12 mouse cellular contexts compared by ENCODE assay signal in the genomic region with DNA sequence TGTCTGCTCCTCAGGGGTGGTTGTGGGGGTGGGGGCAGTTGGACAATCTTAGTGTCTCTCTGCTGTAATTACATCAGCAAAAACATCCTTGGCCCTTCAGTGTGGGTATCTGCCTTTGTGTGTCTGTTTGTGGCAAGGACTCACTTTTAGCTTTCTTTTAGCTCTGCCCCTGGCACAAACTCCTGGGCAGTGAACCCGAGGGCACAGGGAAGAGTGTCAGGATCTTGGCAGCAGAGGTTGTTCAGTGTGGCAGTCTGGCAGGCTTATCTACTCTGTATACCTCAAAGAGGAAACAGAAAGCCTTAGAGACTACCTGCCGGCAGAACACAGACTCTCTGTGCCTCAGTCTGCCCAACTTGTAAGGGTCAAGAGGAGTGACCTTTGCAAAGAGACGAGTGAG. TPM values are rescaled to one million over a fixed set of nuclear protein-coding genes. Genes with fewer than 3 reads are reported as not detected.
DNase-seq lines count a peak whose midpoint lies in the region; ATAC-seq and TF ChIP-seq lines count a peak whose summit lies in the region.
"Had no signal": no experiment of that assay in that cellular context is flagged by ENCODE, and none has a peak within 500 bp of the region (broad histone marks: within the 10 kb centered on the region; RNA-seq: fewer than 3 reads in every experiment).

No protein-coding gene starts in this region.

- no peak for TF ChIP-seq EP300 in heart, adult 2 months (IDR thresholded peaks at IDR 0.05; ENCODE audit: insufficient read depth, low read depth, low read length)
- TF ChIP-seq EP300 in lung, postnatal 0 days (IDR thresholded peaks at IDR 0.05) = no peak
- TF ChIP-seq EP300 in liver, postnatal 0 days (IDR thresholded peaks at IDR 0.05; ENCODE audit: low read depth) = no peak

- no peak overlapping the region for H3K9ac ChIP-seq in heart, embryonic 14.5 days (ENCODE audit: low read length)
- no peak overlapping the region for H3K9ac ChIP-seq in heart, adult 2 months (ENCODE audit: low read depth, low read length)
- H3K9ac ChIP-seq in lung, embryonic 14.5 days = no peak overlapping the region
- H3K9ac ChIP-seq in lung, postnatal 0 days (replicated peaks; ENCODE audit: low read depth) = no peak overlapping the region
- H3K9ac ChIP-seq in embryonic facial prominence, embryonic 12.5 days = no peak overlapping the region
- no peak overlapping the region for H3K9ac ChIP-seq in liver, postnatal 0 days (replicated peaks)

- TF ChIP-seq POLR2A in heart, adult 2 months (IDR thresholded peaks at IDR 0.05; ENCODE audit: insufficient read depth, low read depth, low read length) = no peak

- no peak for DNase-seq in heart, adult 2 months
- DNase-seq in lung, embryonic 14.5 days = no peak
- DNase-seq in lung, postnatal 0 days (ENCODE audit: low spot score) = no peak
- DNase-seq in liver, postnatal 0 days = no peak
- no peak for DNase-seq in right cerebral cortex, postnatal 36 days (ENCODE audit: low spot score in 2 of 2)
- no peak for DNase-seq in yolk sac, embryonic 10.5 days (ENCODE audit: low spot score)

- TF ChIP-seq CTCF in heart, adult 2 months (IDR thresholded peaks at IDR 0.05) = no peak
- TF ChIP-seq CTCF in lung, embryonic 14.5 days (IDR thresholded peaks at IDR 0.05; ENCODE audit: low read depth) = no peak
- TF ChIP-seq CTCF in lung, postnatal 0 days (IDR thresholded peaks at IDR 0.05) = no peak
- no peak for TF ChIP-seq CTCF in liver, postnatal 0 days (IDR thresholded peaks at IDR 0.05; ENCODE audit: low read depth)

- no peak for ATAC-seq in heart, embryonic 14.5 days (ENCODE audit: insufficient number of reproducible peaks, insufficient read depth, low FRiP score, low read depth)
- ATAC-seq in lung, embryonic 14.5 days (ENCODE audit: insufficient read depth) = no peak
- ATAC-seq in lung, postnatal 0 days = no peak
- ATAC-seq in embryonic facial prominence, embryonic 12.5 days (ENCODE audit: insufficient number of reproducible peaks, insufficient read depth, low FRiP score, low TSS enrichment) = no peak
- ATAC-seq in liver, postnatal 0 days = no peak

- 54% methylated on average over 3 of the region's 3 CpGs for WGBS in heart, embryonic 14.5 days
- 45% methylated on average over 3 of the region's 3 CpGs for WGBS in heart, adult 2 months
- 58% methylated on average over 3 of the region's 3 CpGs for WGBS in lung, embryonic 14.5 days
- 60% methylated on average over 3 of the region's 3 CpGs for WGBS in lung, postnatal 0 days
- WGBS in embryonic facial prominence, embryonic 12.5 days = 74% methylated on average over 3 of the region's 3 CpGs
- WGBS in liver, postnatal 0 days (ENCODE audit: insufficient replicate concordance) = 62% methylated on average over 3 of the region's 3 CpGs

- H3K27me3 ChIP-seq in heart, embryonic 14.5 days (ENCODE audit: control insufficient read depth, insufficient read depth, low read length) = peaks cover 31% of the 10 kb centered on the region
- no peaks in the 10 kb centered on the region for H3K27me3 ChIP-seq in heart, adult 2 months (ENCODE audit: control insufficient read depth, insufficient read depth, low read length)
- H3K27me3 ChIP-seq in lung, embryonic 14.5 days (ENCODE audit: insufficient read depth, low read length) = 0 out of 2 replicates have a peak, but pooled peaks cover 8% of the 10 kb centered on the region
- no peaks in the 10 kb centered on the region; the same call in 1 of the 2 replicates for H3K27me3 ChIP-seq in lung, postnatal 0 days (replicated peaks; ENCODE audit: insufficient read depth, low read length)
- H3K27me3 ChIP-seq in embryonic facial prominence, embryonic 12.5 days = peaks cover 30% of the 10 kb centered on the region
- H3K27me3 ChIP-seq in liver, postnatal 0 days (ENCODE audit: insufficient read depth, low read length) = peaks cover 13% of the 10 kb centered on the region; the same call in 1 of the 2 replicates

- H3K79me2 ChIP-seq in heart, adult 2 months (replicated peaks; ENCODE audit: control insufficient read depth, insufficient read depth, low read length) = no peaks in the 10 kb centered on the region

- no peak overlapping the region for H3K27ac ChIP-seq in heart, embryonic 14.5 days (replicated peaks in 1 of 2; ENCODE audit: control insufficient read depth in 1 of 2, insufficient read depth in 1 of 2, low read depth in 2 of 2, low read length in 2 of 2)
- H3K27ac ChIP-seq in heart, adult 2 months = no peak overlapping the region
- H3K27ac ChIP-seq in lung, embryonic 14.5 days (ENCODE audit: low read depth) = no peak overlapping the region
- H3K27ac ChIP-seq in lung, postnatal 0 days (ENCODE audit: low read length) = no peak overlapping the region
- no peak overlapping the region for H3K27ac ChIP-seq in embryonic facial prominence, embryonic 12.5 days
- H3K27ac ChIP-seq in liver, postnatal 0 days (ENCODE audit: low read depth) = no peak overlapping the region
- H3K27ac ChIP-seq: embryonic facial prominence, embryonic 15.5 days; macrophage had no signal

- peaks cover 7 to 10% of the 10 kb centered on the region in 2 experiments; a peak in 2 of 4 replicates for H3K4me1 ChIP-seq in heart, embryonic 14.5 days (ENCODE audit: control insufficient read depth in 2 of 2, insufficient read depth in 2 of 2, low read length in 2 of 2)
- H3K4me1 ChIP-seq in heart, adult 2 months (ENCODE audit: control insufficient read depth, insufficient read depth, low read length) = no peaks in the 10 kb centered on the region
- no peaks in the 10 kb centered on the region for H3K4me1 ChIP-seq in lung, embryonic 14.5 days (ENCODE audit: insufficient read depth)
- H3K4me1 ChIP-seq in lung, postnatal 0 days (ENCODE audit: insufficient read depth, low read depth, low read length) = peaks cover 6% of the 10 kb centered on the region; the same call in 1 of the 2 replicates
- peaks cover 10% of the 10 kb centered on the region for H3K4me1 ChIP-seq in embryonic facial prominence, embryonic 12.5 days
- H3K4me1 ChIP-seq in liver, postnatal 0 days (ENCODE audit: insufficient read depth) = peaks cover 9% of the 10 kb centered on the region

- no peaks in the 10 kb centered on the region for H3K9me3 ChIP-seq in heart, embryonic 14.5 days (ENCODE audit: control insufficient read depth, low read length)
- no peaks in the 10 kb centered on the region for H3K9me3 ChIP-seq in lung, embryonic 14.5 days (ENCODE audit: low read depth, low read length)
- H3K9me3 ChIP-seq in lung, postnatal 0 days (ENCODE audit: low read length) = no peaks in the 10 kb centered on the region
- H3K9me3 ChIP-seq in embryonic facial prominence, embryonic 12.5 days = no peaks in the 10 kb centered on the region
- no peaks in the 10 kb centered on the region for H3K9me3 ChIP-seq in liver, postnatal 0 days (ENCODE audit: low read length)
- H3K9me3 ChIP-seq: embryonic facial prominence, embryonic 15.5 days had no signal

- no peak overlapping the region for H3K4me3 ChIP-seq in heart, embryonic 14.5 days (ENCODE audit: control insufficient read depth in 1 of 2, insufficient read depth in 1 of 2, low read depth in 1 of 2, low read length in 2 of 2)
- no peak overlapping the region for H3K4me3 ChIP-seq in heart, adult 2 months
- no peak overlapping the region for H3K4me3 ChIP-seq in lung, embryonic 14.5 days (ENCODE audit: low read depth, low read length)
- H3K4me3 ChIP-seq in lung, postnatal 0 days (ENCODE audit: low read depth, low read length) = no peak overlapping the region
- no peak overlapping the region for H3K4me3 ChIP-seq in embryonic facial prominence, embryonic 12.5 days
- no peak overlapping the region for H3K4me3 ChIP-seq in liver, postnatal 0 days (ENCODE audit: low read depth, low read length)

- peak overlapping the region; percentile 79; the same call in 1 of the 2 replicates for H3K4me2 ChIP-seq in heart, embryonic 14.5 days (ENCODE audit: low read length)
- peak overlapping the region; percentile 80 for H3K4me2 ChIP-seq in lung, embryonic 14.5 days
- no peak overlapping the region for H3K4me2 ChIP-seq in lung, postnatal 0 days (replicated peaks; ENCODE audit: low read depth, low read length)
- H3K4me2 ChIP-seq in embryonic facial prominence, embryonic 12.5 days (replicated peaks) = 0 out of 2 replicates have a peak overlapping the region, but pooled peaks have one; percentile 71
- peak overlapping the region; percentile 66; the same call in 1 of the 2 replicates for H3K4me2 ChIP-seq in liver, postnatal 0 days (ENCODE audit: low read depth, low read length)

- H3K36me3 ChIP-seq in heart, embryonic 14.5 days (ENCODE audit: control insufficient read depth, insufficient read depth, low read length) = no peaks in the 10 kb centered on the region
- H3K36me3 ChIP-seq in heart, adult 2 months (ENCODE audit: control insufficient read depth, insufficient read depth, low read length) = no peaks in the 10 kb centered on the region
- no peaks in the 10 kb centered on the region for H3K36me3 ChIP-seq in lung, embryonic 14.5 days (ENCODE audit: insufficient read depth)
- H3K36me3 ChIP-seq in lung, postnatal 0 days (ENCODE audit: insufficient read depth, low read length) = no peaks in the 10 kb centered on the region
- no peaks in the 10 kb centered on the region for H3K36me3 ChIP-seq in embryonic facial prominence, embryonic 12.5 days
- no peaks in the 10 kb centered on the region for H3K36me3 ChIP-seq in liver, postnatal 0 days (replicated peaks; ENCODE audit: insufficient read depth, low read length)
- H3K36me3 ChIP-seq: embryonic facial prominence, embryonic 15.5 days had no signal

- intact Hi-C loops in heart, adult 2 months (cut with DNase I) = no loop called here

RNA-seq across cellular contexts. Expression of a gene that starts 0.9 kb away (rescaled TPM):
- polyA plus RNA-seq in heart, embryonic 14.5 days (2014; fragmentation: Nextera tagmentation; extraction: Ambion mirVana) = 34.9 and 36.9 TPM in 2 replicates
- total RNA-seq in heart, adult 2 months (2021) = 10 to 100 TPM; 14.8 to 18.0 TPM
- 21.3 and 28.9 TPM in 2 replicates for polyA plus RNA-seq in heart, adult 2 months (2012; rRNA removed)
- polyA plus RNA-seq in lung, embryonic 14.5 days (2014; fragmentation: Nextera tagmentation; extraction: Ambion mirVana) = 34.2 and 36.8 TPM in 2 replicates
- polyA plus RNA-seq in lung, postnatal 0 days (2015; fragmentation: Nextera tagmentation; extraction: Ambion mirVana) = 47.6 and 56.8 TPM in 2 replicates
- 31.6 and 35.6 TPM in 2 replicates for polyA plus RNA-seq in embryonic facial prominence, embryonic 12.5 days (2016; fragmentation: Nextera tagmentation; extraction: Ambion mirVana)
- 1.4 and 1.6 TPM in 2 replicates for polyA plus RNA-seq in liver, postnatal 0 days (2015; fragmentation: Nextera tagmentation; extraction: Ambion mirVana)

RNA-seq across cellular contexts. Expression of a gene that starts 9.1 kb away (rescaled TPM):
- polyA plus RNA-seq in heart, embryonic 14.5 days (2014; fragmentation: Nextera tagmentation; extraction: Ambion mirVana) = not detected in 2 replicates
- not detected for total RNA-seq in heart, adult 2 months (2021)
- polyA plus RNA-seq in heart, adult 2 months (2012; rRNA removed) = 0.15 and 0.18 TPM in 2 replicates
- polyA plus RNA-seq in lung, embryonic 14.5 days (2014; fragmentation: Nextera tagmentation; extraction: Ambion mirVana) = not detected in 2 replicates
- not detected in 2 replicates for polyA plus RNA-seq in lung, postnatal 0 days (2015; fragmentation: Nextera tagmentation; extraction: Ambion mirVana)
- polyA plus RNA-seq in embryonic facial prominence, embryonic 12.5 days (2016; fragmentation: Nextera tagmentation; extraction: Ambion mirVana) = not detected in 2 replicates
- not detected in 2 replicates for polyA plus RNA-seq in liver, postnatal 0 days (2015; fragmentation: Nextera tagmentation; extraction: Ambion mirVana)
- total RNA-seq: left cerebral cortex, adult 8-10 months had no signal
- polyA plus RNA-seq: embryonic facial prominence, embryonic 15.5 days; inflammation-experienced regulatory T-cells, adult 6 months; macrophage had no signal

RNA-seq across cellular contexts. Expression of a gene that starts 26.6 kb away (rescaled TPM):
- 1.5 and 2.3 TPM in 2 replicates for polyA plus RNA-seq in heart, embryonic 14.5 days (2014; fragmentation: Nextera tagmentation; extraction: Ambion mirVana)
- total RNA-seq in heart, adult 2 months (2021) = 1 to 10 TPM; 1.2 to 1.3 TPM
- 1.9 TPM in 2 replicates for polyA plus RNA-seq in heart, adult 2 months (2012; rRNA removed)
- 1.5 and 1.9 TPM in 2 replicates for polyA plus RNA-seq in lung, embryonic 14.5 days (2014; fragmentation: Nextera tagmentation; extraction: Ambion mirVana)
- polyA plus RNA-seq in lung, postnatal 0 days (2015; fragmentation: Nextera tagmentation; extraction: Ambion mirVana) = 0.67 and 0.72 TPM in 2 replicates
- polyA plus RNA-seq in embryonic facial prominence, embryonic 12.5 days (2016; fragmentation: Nextera tagmentation; extraction: Ambion mirVana) = 1.1 and 1.5 TPM in 2 replicates
- polyA plus RNA-seq in liver, postnatal 0 days (2015; fragmentation: Nextera tagmentation; extraction: Ambion mirVana) = 0.08 and 0.15 TPM in 2 replicates
